Mouse (Mus musculus) heart, postnatal 0 days (tissue): Measurements from ENCODE around the gene Chn2.

ENCODE experiments used
- CTCF ChIP-seq: IDR thresholded peaks from 2 replicates; pipeline ENCODE4 v1.5.1; 2016; ENCODE audit warnings: antibody characterized with exemption, control low read depth, low read depth
- EP300 ChIP-seq: IDR thresholded peaks from 2 replicates; pipeline ENCODE4 v1.6.1; 2016; ENCODE audit warnings: antibody characterized with exemption, low read depth

GRCm38 (mm10) chr6:54206221-54206738 lies 166.9 kb downstream of the Chn2 start:
- TF ChIP-seq CTCF (no peak), EP300 (no peak)
